Mouse (Mus musculus) embryonic facial prominence, embryonic 13.5 days (tissue): ENCODE data around the gene Htr2a. TPM values are rescaled to one million over a fixed set of nuclear protein-coding genes. Genes with fewer than 3 reads are reported as not detected.

ENCODE experiments used
- ATAC-seq: fragments of 200-750 bp; cut with Nextera tagmentation; 2 replicates; pipeline ENCODE4 v1.8.0; 2017; ENCODE audit warnings: low read depth; ENCODE audit not compliant: insufficient number of reproducible peaks, insufficient read depth, low FRiP score, low TSS enrichment
- H3K27ac ChIP-seq: fragments of 300-500 bp; sonication (generic); 2 replicates; pipeline ENCODE4 v1.5.1; 2015; ENCODE audit warnings: moderate library complexity, mild to moderate bottlenecking, inconsistent platforms
- H3K27me3 ChIP-seq: fragments of 300-500 bp; sonication (generic); 2 replicates; pipeline ENCODE4 v1.6.1; 2015; ENCODE audit warnings: mild to moderate bottlenecking, inconsistent platforms
- H3K36me3 ChIP-seq: fragments of 300-500 bp; sonication (generic); 2 replicates; pipeline ENCODE4 v1.6.1; 2015; ENCODE audit warnings: mild to moderate bottlenecking, inconsistent platforms
- H3K4me1 ChIP-seq: fragments of 300-500 bp; sonication (generic); 2 replicates; pipeline ENCODE4 v1.6.1; 2015; ENCODE audit warnings: inconsistent platforms
- H3K4me2 ChIP-seq: fragments of 300-500 bp; sonication (generic); 2 replicates; pipeline ENCODE4 v1.6.1; 2015; ENCODE audit warnings: moderate library complexity, mild to moderate bottlenecking, inconsistent platforms
- H3K4me3 ChIP-seq: fragments of 300-500 bp; sonication (generic); 2 replicates; pipeline ENCODE4 v1.5.1; 2015; ENCODE audit warnings: mild to moderate bottlenecking, inconsistent platforms
- H3K9ac ChIP-seq: fragments of 300-500 bp; sonication (generic); 2 replicates; pipeline ENCODE4 v1.6.1; 2015; ENCODE audit warnings: mild to moderate bottlenecking, inconsistent platforms
- H3K9me3 ChIP-seq: fragments of 300-500 bp; sonication (generic); 2 replicates; pipeline ENCODE4 v1.6.1; 2016; ENCODE audit warnings: inconsistent platforms
- WGBS: fragments of 180-500 bp; shearing (Covaris S2); methylation state at CpG from one replicate; pipeline ENCODE4 v1.1.7; 2015; ENCODE audit warnings: mixed read lengths; 5-methylcytosine and 5-hydroxymethylcytosine counted together
- polyA plus RNA-seq: library from polyadenylated mRNA; unstranded; fragments of >200 nt; fragmentation: Nextera tagmentation; extraction: Ambion mirVana; gene quantifications from 2 replicates; pipeline ENCODE4 v1.2.1, GENCODE M21; 2015

Gene Htr2a
- polyA plus RNA-seq, 1 experiment from 2014 or later = 0.39 TPM

GRCm38 (mm10) chr14:74651678-74652077, 11.0 kb downstream of the Htr2a start:
- no peak for ATAC-seq
- Histone ChIP-seq H3K4me3 (no peak overlapping the region), H3K4me1 (no peaks in the 10 kb centered on the region), H3K9ac (no peak overlapping the region), H3K4me2 (no peak overlapping the region), H3K27ac (no peak overlapping the region), H3K9me3 (no peaks in the 10 kb centered on the region), H3K27me3 (no peaks in the 10 kb centered on the region), H3K36me3 (no peaks in the 10 kb centered on the region)
- 65% methylated on average over 4 of the region's 4 CpGs for WGBS

GRCm38 (mm10) chr14:74657227-74657626, 16.6 kb downstream of the Htr2a start:
- Histone ChIP-seq H3K4me2 (no peak overlapping the region), H3K9ac (no peak overlapping the region), H3K27ac (no peak overlapping the region), H3K36me3 (no peaks in the 10 kb centered on the region), H3K4me1 (no peaks in the 10 kb centered on the region), H3K27me3 (no peaks in the 10 kb centered on the region), H3K9me3 (no peaks in the 10 kb centered on the region), H3K4me3 (no peak overlapping the region)
- ATAC-seq = no peak
- 74% methylated on average over 7 of the region's 7 CpGs for WGBS

GRCm38 (mm10) chr14:74659411-74659841, 18.8 kb downstream of the Htr2a start:
- no peaks in the 10 kb centered on the region for H3K36me3 ChIP-seq
- H3K4me3 ChIP-seq = no peak overlapping the region
- WGBS = 87% methylated on average over 8 of the region's 8 CpGs
- no peak for ATAC-seq
- H3K4me2 ChIP-seq = no peak overlapping the region
- H3K27ac ChIP-seq = no peak overlapping the region
- no peaks in the 10 kb centered on the region for H3K27me3 ChIP-seq
- no peaks in the 10 kb centered on the region for H3K4me1 ChIP-seq
- H3K9ac ChIP-seq = no peak overlapping the region
- H3K9me3 ChIP-seq = no peaks in the 10 kb centered on the region

GRCm38 (mm10) chr14:74672137-74673019, 31.7 kb downstream of the Htr2a start:
- ATAC-seq = peak; percentile 26; the same call in 1 of the 2 replicates
- Histone ChIP-seq H3K27me3 (no peaks in the 10 kb centered on the region), H3K27ac (no peak overlapping the region), H3K4me3 (no peak overlapping the region), H3K4me1 (no peaks in the 10 kb centered on the region), H3K9me3 (no peaks in the 10 kb centered on the region), H3K36me3 (no peaks in the 10 kb centered on the region), H3K9ac (no peak overlapping the region), H3K4me2 (no peak overlapping the region)
- WGBS = 55% methylated on average over 10 of the region's 10 CpGs

GRCm38 (mm10) chr14:74673020-74673350, 32.3 kb downstream of the Htr2a start:
- H3K27ac ChIP-seq = no peak overlapping the region
- no peaks in the 10 kb centered on the region for H3K27me3 ChIP-seq
- WGBS = 39% methylated on average over 3 of the region's 3 CpGs
- no peaks in the 10 kb centered on the region for H3K4me1 ChIP-seq
- H3K9me3 ChIP-seq = no peaks in the 10 kb centered on the region
- no peak overlapping the region for H3K4me3 ChIP-seq
- H3K4me2 ChIP-seq = no peak overlapping the region
- no peaks in the 10 kb centered on the region for H3K36me3 ChIP-seq
- no peak overlapping the region for H3K9ac ChIP-seq
- ATAC-seq = no peak

- no peak for ATAC-seq
- 69% methylated on average over 3 of the region's 3 CpGs for WGBS
- H3K9ac ChIP-seq = no peak overlapping the region
- H3K36me3 ChIP-seq = no peaks in the 10 kb centered on the region
- no peak overlapping the region for H3K4me2 ChIP-seq
- H3K4me1 ChIP-seq = no peaks in the 10 kb centered on the region
- no peaks in the 10 kb centered on the region for H3K9me3 ChIP-seq
- no peaks in the 10 kb centered on the region for H3K27me3 ChIP-seq
- H3K27ac ChIP-seq = no peak overlapping the region
- no peak overlapping the region for H3K4me3 ChIP-seq
Observed at GRCm38 (mm10) chr14:74673584-74673983, 32.9 kb downstream of the Htr2a start.

GRCm38 (mm10) chr14:74679841-74680240, 39.2 kb downstream of the Htr2a start:
- H3K4me1 ChIP-seq = no peaks in the 10 kb centered on the region

GRCm38 (mm10) chr14:74684298-74684978, 43.8 kb downstream of the Htr2a start:
- no peak for ATAC-seq
- Histone ChIP-seq H3K27ac (no peak overlapping the region), H3K4me1 (no peaks in the 10 kb centered on the region), H3K36me3 (no peaks in the 10 kb centered on the region), H3K4me2 (no peak overlapping the region), H3K4me3 (no peak overlapping the region), H3K9ac (no peak overlapping the region), H3K9me3 (no peaks in the 10 kb centered on the region), H3K27me3 (no peaks in the 10 kb centered on the region)
- 80% methylated on average over 5 of the region's 5 CpGs for WGBS

More at GRCm38 (mm10) chr14:74679841-74680240, 39.2 kb downstream of the Htr2a start:
- Histone ChIP-seq H3K4me2 (no peak overlapping the region), H3K36me3 (no peaks in the 10 kb centered on the region), H3K9me3 (no peaks in the 10 kb centered on the region), H3K4me3 (no peak overlapping the region), H3K27ac (no peak overlapping the region), H3K27me3 (no peaks in the 10 kb centered on the region), H3K9ac (no peak overlapping the region)
- WGBS = 77% methylated on average over 5 of the region's 5 CpGs
- no peak for ATAC-seq

- Histone ChIP-seq H3K4me2 (no peak overlapping the region), H3K27me3 (no peaks in the 10 kb centered on the region), H3K9ac (no peak overlapping the region), H3K27ac (no peak overlapping the region), H3K4me1 (0 out of 2 replicates have a peak, but pooled peaks cover 3% of the 10 kb centered on the region), H3K9me3 (no peaks in the 10 kb centered on the region), H3K36me3 (no peaks in the 10 kb centered on the region), H3K4me3 (no peak overlapping the region)
- ATAC-seq = no peak
- 84% methylated on average over 2 of the region's 2 CpGs for WGBS
Observed at GRCm38 (mm10) chr14:74691963-74692362, 51.3 kb downstream of the Htr2a start.

GRCm38 (mm10) chr14:74696766-74697165, 56.1 kb downstream of the Htr2a start:
- 25% methylated on average over 4 of the region's 4 CpGs for WGBS
- H3K4me1 ChIP-seq = 0 out of 2 replicates have a peak, but pooled peaks cover 3% of the 10 kb centered on the region
- no peak overlapping the region for H3K27ac ChIP-seq
- ATAC-seq = no peak
- H3K9ac ChIP-seq = no peak overlapping the region
- H3K27me3 ChIP-seq = no peaks in the 10 kb centered on the region
- H3K4me2 ChIP-seq = no peak overlapping the region
- H3K36me3 ChIP-seq = no peaks in the 10 kb centered on the region
- H3K4me3 ChIP-seq = no peak overlapping the region
- no peaks in the 10 kb centered on the region for H3K9me3 ChIP-seq

GRCm38 (mm10) chr14:74697432-74697831, 56.8 kb downstream of the Htr2a start:
- Histone ChIP-seq H3K4me3 (no peak overlapping the region), H3K4me2 (no peak overlapping the region), H3K9ac (no peak overlapping the region), H3K36me3 (no peaks in the 10 kb centered on the region), H3K27me3 (no peaks in the 10 kb centered on the region), H3K27ac (no peak overlapping the region), H3K4me1 (0 out of 2 replicates have a peak, but pooled peaks cover 3% of the 10 kb centered on the region), H3K9me3 (no peaks in the 10 kb centered on the region)
- ATAC-seq = no peak

GRCm38 (mm10) chr14:74699241-74699640, 58.6 kb downstream of the Htr2a start:
- Histone ChIP-seq H3K4me2 (no peak overlapping the region), H3K9ac (no peak overlapping the region), H3K27ac (no peak overlapping the region), H3K36me3 (no peaks in the 10 kb centered on the region), H3K4me3 (no peak overlapping the region), H3K4me1 (peaks cover 12% of the 10 kb centered on the region; the same call in 1 of the 2 replicates), H3K9me3 (no peaks in the 10 kb centered on the region), H3K27me3 (no peaks in the 10 kb centered on the region)
- 81% methylated on average over 3 of the region's 3 CpGs for WGBS
- ATAC-seq = no peak
